Mouse (Mus musculus): Measurements from ENCODE around the gene Htra1. TPM values are rescaled to one million over a fixed set of nuclear protein-coding genes. Genes with fewer than 3 reads are reported as not detected.

Gene Htra1
- total and polyA plus RNA-seq, 2 experiments from 2014 or later: 79.7 to 95.2 TPM

GRCm38 (mm10) chr7:131031755-131032154 lies 95.8 kb downstream of the Htra1 start, which contains the start of gene Dmbt1:
Gene Dmbt1, plus strand, starts transcription at chr7:131032053.
- H3K4me1 ChIP-seq (ENCODE audit: control insufficient read depth, insufficient read depth): no peaks in the 10 kb centered on the region
- no peaks in the 10 kb centered on the region for H3K27me3 ChIP-seq (ENCODE audit: control insufficient read depth, insufficient read depth, low read length)
- WGBS: 78% methylated on average over 5 of the region's 5 CpGs
- ATAC-seq (ENCODE audit: insufficient read depth, low read depth) (no peak), DNase-seq (ENCODE audit: low spot score) (no peak)
- H3K9me3 ChIP-seq (replicated peaks; ENCODE audit: control insufficient read depth, low read length): no peaks in the 10 kb centered on the region
- H3K27ac ChIP-seq (ENCODE audit: low read depth): no peak within 1 kb of the TSS
- no peak within 1 kb of the TSS for H3K4me2 ChIP-seq (ENCODE audit: low read depth, low read length)
- no peak within 1 kb of the TSS for H3K4me3 ChIP-seq (ENCODE audit: low read depth, low read length)
- no peaks in the 10 kb centered on the region for H3K36me3 ChIP-seq (replicated peaks; ENCODE audit: control insufficient read depth, insufficient read depth, low read length)
- TF ChIP-seq EP300 (IDR thresholded peaks at IDR 0.05; ENCODE audit: low read depth) (no peak), CTCF (IDR thresholded peaks at IDR 0.05; ENCODE audit: low read depth) (no peak)
- no peak within 1 kb of the TSS for H3K9ac ChIP-seq (replicated peaks; ENCODE audit: low read depth, low read length)

Small RNA genes lying within 50 kb of the gene (microRNA-seq; reads per million reads assigned to microRNA genes)
- gene Mir7061: not detected

Other genes with a start within 250 kb of the Htra1 start
- gene Btbd16, start 162.0 kb upstream of the Htra1 start, total RNA-seq (2014; rRNA removed; ENCODE audit: low replicate concordance): not detected in 2 replicates
- gene Btbd16, start 162.0 kb upstream of the Htra1 start, polyA plus RNA-seq (2015; fragmentation: Nextera tagmentation; extraction: Ambion mirVana): 0.12 and 0.25 TPM in 2 replicates
- 60.5 and 67.5 TPM in 2 replicates for gene Plekha1, start 70.4 kb upstream of the Htra1 start, total RNA-seq (2014; rRNA removed; ENCODE audit: low replicate concordance)
- gene Plekha1, start 70.4 kb upstream of the Htra1 start, polyA plus RNA-seq (2015; fragmentation: Nextera tagmentation; extraction: Ambion mirVana): 38.0 and 43.6 TPM in 2 replicates
- not detected in 2 replicates for gene Dmbt1, start 95.9 kb downstream of the Htra1 start, total RNA-seq (2014; rRNA removed; ENCODE audit: low replicate concordance)
- gene Dmbt1, start 95.9 kb downstream of the Htra1 start, polyA plus RNA-seq (2015; fragmentation: Nextera tagmentation; extraction: Ambion mirVana): not detected in 2 replicates
- gene 4933402N03Rik, start 210.2 kb downstream of the Htra1 start, total RNA-seq (2014; rRNA removed; ENCODE audit: low replicate concordance): not detected in 2 replicates
- not detected in 2 replicates for gene 4933402N03Rik, start 210.2 kb downstream of the Htra1 start, polyA plus RNA-seq (2015; fragmentation: Nextera tagmentation; extraction: Ambion mirVana)
- gene 5430419D17Rik, start 238.3 kb downstream of the Htra1 start, total RNA-seq (2014; rRNA removed; ENCODE audit: low replicate concordance): 0.89 and 0.95 TPM in 2 replicates
- 0.37 and 0.59 TPM in 2 replicates for gene 5430419D17Rik, start 238.3 kb downstream of the Htra1 start, polyA plus RNA-seq (2015; fragmentation: Nextera tagmentation; extraction: Ambion mirVana)